Mouse (Mus musculus) midbrain, embryonic 15.5 days (tissue): ENCODE measurements around the gene Vti1b. TPM values are rescaled to one million over a fixed set of nuclear protein-coding genes. Genes with fewer than 3 reads are reported as not detected.

Experiments
- ATAC-seq: fragments of 200-750 bp; cut with Nextera tagmentation; replicated peaks from 2 replicates; pipeline ENCODE4 v1.8.0; 2017; ENCODE audit warnings: moderate TSS enrichment
- H3K27ac ChIP-seq: fragments of 300-500 bp; sonication (generic); 2 replicates; pipeline ENCODE4 v1.5.1; 2015; ENCODE audit warnings: mild to moderate bottlenecking, inconsistent platforms
- H3K27me3 ChIP-seq: fragments of 300-500 bp; sonication (generic); replicated peaks from 2 replicates; pipeline ENCODE4 v1.6.1; 2015; ENCODE audit warnings: inconsistent platforms
- H3K36me3 ChIP-seq: fragments of 300-500 bp; sonication (generic); replicated peaks from 2 replicates; pipeline ENCODE4 v1.6.1; 2015; ENCODE audit warnings: inconsistent platforms
- H3K4me1 ChIP-seq: fragments of 300-500 bp; sonication (generic); 2 replicates; pipeline ENCODE4 v1.6.1; 2015; ENCODE audit warnings: inconsistent platforms
- H3K4me2 ChIP-seq: fragments of 300-500 bp; sonication (generic); 2 replicates; pipeline ENCODE4 v1.6.1; 2015; ENCODE audit warnings: inconsistent platforms, mild to moderate bottlenecking, moderate library complexity
- H3K4me3 ChIP-seq: fragments of 300-500 bp; sonication (generic); 2 replicates; pipeline ENCODE4 v1.5.1; 2015; ENCODE audit warnings: mild to moderate bottlenecking, inconsistent platforms
- H3K9ac ChIP-seq: fragments of 300-500 bp; sonication (generic); 2 replicates; pipeline ENCODE4 v1.6.1; 2015; ENCODE audit warnings: mild to moderate bottlenecking, inconsistent platforms
- H3K9me3 ChIP-seq: fragments of 300-500 bp; sonication (generic); 2 replicates; pipeline ENCODE4 v1.6.1; 2016; ENCODE audit warnings: inconsistent platforms
- WGBS: fragments of 180-500 bp; shearing (Covaris S2); methylation state at CpG from one replicate; pipeline ENCODE4 v1.1.7; 2015; ENCODE audit warnings: mixed read lengths; 5-methylcytosine and 5-hydroxymethylcytosine counted together
- polyA plus RNA-seq: library from polyadenylated mRNA; unstranded; fragments of >200 nt; fragmentation: Nextera tagmentation; extraction: Ambion mirVana; gene quantifications from 2 replicates; pipeline ENCODE4 v1.2.1, GENCODE M21; 2015

Gene Vti1b
- polyA plus RNA-seq, 1 experiment from 2014 or later, result 223 TPM

- Histone ChIP-seq H3K27ac (no peak overlapping the region), H3K4me2 (no peak overlapping the region), H3K9ac (no peak overlapping the region), H3K36me3 (peaks cover 28% of the 10 kb centered on the region; the same call in 1 of the 2 replicates), H3K4me1 (peaks cover 8% of the 10 kb centered on the region), H3K27me3 (no peaks in the 10 kb centered on the region), H3K4me3 (no peak overlapping the region), H3K9me3 (no peaks in the 10 kb centered on the region)
- ATAC-seq, result no peak
- WGBS, result 90% methylated on average over 5 of the region's 5 CpGs
Observed at GRCm38 (mm10) chr12:79175998-79176397, 3.5 kb upstream of the Vti1b start.

GRCm38 (mm10) chr12:79173721-79174120 is 1.3 kb upstream of the Vti1b start:
- peaks cover 20% of the 10 kb centered on the region for H3K4me1 ChIP-seq
- H3K36me3 ChIP-seq, result peaks cover 19% of the 10 kb centered on the region; the same call in 1 of the 2 replicates
- 87% methylated on average over 5 of the region's 5 CpGs for WGBS
- H3K9ac ChIP-seq, result no peak overlapping the region
- no peak overlapping the region for H3K27ac ChIP-seq
- ATAC-seq, result no peak
- H3K4me2 ChIP-seq, result no peak overlapping the region
- H3K9me3 ChIP-seq, result no peaks in the 10 kb centered on the region
- H3K4me3 ChIP-seq, result no peak overlapping the region
- H3K27me3 ChIP-seq, result no peaks in the 10 kb centered on the region

GRCm38 (mm10) chr12:79171269-79171995 is 1.0 kb downstream of the Vti1b start:
- Histone ChIP-seq H3K9me3 (no peaks in the 10 kb centered on the region), H3K4me2 (peak overlapping the region; percentile 52), H3K9ac (peak overlapping the region; percentile 85), H3K36me3 (peaks cover 14% of the 10 kb centered on the region; the same call in 1 of the 2 replicates), H3K27me3 (no peaks in the 10 kb centered on the region), H3K27ac (peak overlapping the region; percentile 99), H3K4me3 (peak overlapping the region; percentile 89), H3K4me1 (peaks cover 20% of the 10 kb centered on the region)
- ATAC-seq, result no peak
- WGBS, result 29% methylated on average over 12 of the region's 12 CpGs

- H3K27ac ChIP-seq, result no peak overlapping the region
- H3K4me3 ChIP-seq, result no peak overlapping the region
- ATAC-seq, result no peak
- peaks cover 13% of the 10 kb centered on the region; the same call in 1 of the 2 replicates for H3K36me3 ChIP-seq
- H3K9ac ChIP-seq, result no peak overlapping the region
- WGBS, result 79% methylated on average over 3 of the region's 3 CpGs
- peaks cover 20% of the 10 kb centered on the region for H3K4me1 ChIP-seq
- H3K9me3 ChIP-seq, result no peaks in the 10 kb centered on the region
- H3K27me3 ChIP-seq, result no peaks in the 10 kb centered on the region
- H3K4me2 ChIP-seq, result no peak overlapping the region
Observed at GRCm38 (mm10) chr12:79170421-79170820, 2.0 kb downstream of the Vti1b start.

GRCm38 (mm10) chr12:79169173-79169572 is 3.3 kb downstream of the Vti1b start:
- Histone ChIP-seq H3K4me1 (peaks cover 20% of the 10 kb centered on the region), H3K4me2 (no peak overlapping the region), H3K27ac (no peak overlapping the region), H3K27me3 (no peaks in the 10 kb centered on the region), H3K4me3 (no peak overlapping the region), H3K36me3 (peaks cover 11% of the 10 kb centered on the region; the same call in 1 of the 2 replicates), H3K9ac (no peak overlapping the region), H3K9me3 (no peaks in the 10 kb centered on the region)
- ATAC-seq, result no peak

GRCm38 (mm10) chr12:79162876-79163275 is 9.6 kb downstream of the Vti1b start:
- H3K27ac ChIP-seq, result no peak overlapping the region
- no peak overlapping the region for H3K9ac ChIP-seq
- 98% methylated on average over 3 of the region's 3 CpGs for WGBS
- no peak overlapping the region for H3K4me2 ChIP-seq
- no peaks in the 10 kb centered on the region for H3K9me3 ChIP-seq
- no peak overlapping the region for H3K4me3 ChIP-seq
- ATAC-seq, result no peak
- H3K36me3 ChIP-seq, result peaks cover 36% of the 10 kb centered on the region
- no peaks in the 10 kb centered on the region for H3K27me3 ChIP-seq
- no peaks in the 10 kb centered on the region for H3K4me1 ChIP-seq

GRCm38 (mm10) chr12:79149653-79150052 is 22.8 kb downstream of the Vti1b start:
- ATAC-seq, result no peak
- H3K9me3 ChIP-seq, result no peaks in the 10 kb centered on the region
- peaks cover 24% of the 10 kb centered on the region; the same call in 1 of the 2 replicates for H3K36me3 ChIP-seq
- H3K27ac ChIP-seq, result no peak overlapping the region
- H3K9ac ChIP-seq, result no peak overlapping the region
- H3K4me2 ChIP-seq, result no peak overlapping the region
- 95% methylated on average over 6 of the region's 6 CpGs for whole genome bisulfite sequencing
- no peaks in the 10 kb centered on the region for H3K27me3 ChIP-seq
- no peaks in the 10 kb centered on the region for H3K4me1 ChIP-seq
- no peak overlapping the region for H3K4me3 ChIP-seq

GRCm38 (mm10) chr12:79141384-79141783 is 31.1 kb downstream of the Vti1b start:
- no peaks in the 10 kb centered on the region for H3K36me3 ChIP-seq
- H3K9me3 ChIP-seq, result no peaks in the 10 kb centered on the region
- H3K9ac ChIP-seq, result no peak overlapping the region
- no peak overlapping the region for H3K4me2 ChIP-seq
- H3K27me3 ChIP-seq, result no peaks in the 10 kb centered on the region
- no peak for ATAC-seq
- H3K27ac ChIP-seq, result no peak overlapping the region
- no peaks in the 10 kb centered on the region for H3K4me1 ChIP-seq
- no peak overlapping the region for H3K4me3 ChIP-seq

- Histone ChIP-seq H3K27me3 (no peaks in the 10 kb centered on the region), H3K9me3 (no peaks in the 10 kb centered on the region), H3K27ac (no peak overlapping the region), H3K4me2 (no peak overlapping the region), H3K36me3 (no peaks in the 10 kb centered on the region), H3K4me1 (no peaks in the 10 kb centered on the region), H3K9ac (no peak overlapping the region), H3K4me3 (no peak overlapping the region)
- ATAC-seq, result no peak
- 89% methylated on average over 2 of the region's 2 CpGs for WGBS
Observed at GRCm38 (mm10) chr12:79140811-79141210, 31.7 kb downstream of the Vti1b start.

- 58% methylated on average over 1 of the region's 1 CpGs for WGBS
- H3K9ac ChIP-seq, result no peak overlapping the region
- H3K4me1 ChIP-seq, result no peaks in the 10 kb centered on the region
- no peak overlapping the region for H3K27ac ChIP-seq
- H3K4me3 ChIP-seq, result no peak overlapping the region
- H3K36me3 ChIP-seq, result no peaks in the 10 kb centered on the region
- no peak overlapping the region for H3K4me2 ChIP-seq
- no peaks in the 10 kb centered on the region for H3K27me3 ChIP-seq
- no peak for ATAC-seq
- H3K9me3 ChIP-seq, result no peaks in the 10 kb centered on the region
Observed at GRCm38 (mm10) chr12:79139417-79139816, 33.0 kb downstream of the Vti1b start.

GRCm38 (mm10) chr12:79138999-79139398 is 33.5 kb downstream of the Vti1b start:
- Histone ChIP-seq H3K4me2 (no peak overlapping the region), H3K27me3 (no peaks in the 10 kb centered on the region), H3K9me3 (no peaks in the 10 kb centered on the region), H3K36me3 (no peaks in the 10 kb centered on the region), H3K9ac (no peak overlapping the region), H3K27ac (no peak overlapping the region), H3K4me1 (no peaks in the 10 kb centered on the region), H3K4me3 (no peak overlapping the region)
- ATAC-seq, result no peak

GRCm38 (mm10) chr12:79136949-79137348 is 35.5 kb downstream of the Vti1b start:
- no peak overlapping the region for H3K4me2 ChIP-seq
- 72% methylated on average over 7 of the region's 7 CpGs for WGBS
- no peak overlapping the region for H3K4me3 ChIP-seq
- peaks cover 15% of the 10 kb centered on the region; the same call in 1 of the 2 replicates for H3K27me3 ChIP-seq
- ATAC-seq, result no peak
- H3K36me3 ChIP-seq, result no peaks in the 10 kb centered on the region
- no peak overlapping the region for H3K27ac ChIP-seq
- H3K4me1 ChIP-seq, result peaks cover 6% of the 10 kb centered on the region; the same call in 1 of the 2 replicates
- no peaks in the 10 kb centered on the region for H3K9me3 ChIP-seq
- H3K9ac ChIP-seq, result no peak overlapping the region

- 37% methylated on average over 4 of the region's 4 CpGs for WGBS
- no peak for ATAC-seq
- no peak overlapping the region for H3K4me3 ChIP-seq
Observed at GRCm38 (mm10) chr12:79135105-79135504, 37.4 kb downstream of the Vti1b start.

More at GRCm38 (mm10) chr12:79135105-79135504, 37.4 kb downstream of the Vti1b start:
- no peaks in the 10 kb centered on the region for H3K9me3 ChIP-seq
- H3K9ac ChIP-seq, result no peak overlapping the region
- no peaks in the 10 kb centered on the region for H3K36me3 ChIP-seq
- H3K4me1 ChIP-seq, result peaks cover 19% of the 10 kb centered on the region; the same call in 1 of the 2 replicates
- no peak overlapping the region for H3K4me2 ChIP-seq
- H3K27me3 ChIP-seq, result peaks cover 18% of the 10 kb centered on the region; the same call in 1 of the 2 replicates
- H3K27ac ChIP-seq, result no peak overlapping the region
